Mouse (Mus musculus): ENCODE results near the gene Ankrd11.

Ankrd11 gene

GRCm38 (mm10) chr8:123040110-123040650 lies 1.9 kb downstream of the Ankrd11 start:
- in situ Hi-C loops (cut with MboI, MseI) = no loop called here

- in situ Hi-C loops (cut with MboI, MseI) = no loop called here
These were observed 2.5 kb downstream of the Ankrd11 start for GRCm38 (mm10) chr8:123039376-123040109.

- in situ Hi-C loops (cut with MboI, MseI) = no loop called here
These were observed 3.7 kb downstream of the Ankrd11 start for GRCm38 (mm10) chr8:123038351-123038750.

- in situ Hi-C loops (cut with MboI, MseI) = no loop called here
These were observed 4.6 kb downstream of the Ankrd11 start for GRCm38 (mm10) chr8:123037487-123037886.

- in situ Hi-C loops (cut with MboI, MseI) = no loop called here
These were observed 5.1 kb downstream of the Ankrd11 start for GRCm38 (mm10) chr8:123036956-123037355.

GRCm38 (mm10) chr8:123034171-123034570 lies 7.9 kb downstream of the Ankrd11 start:
- in situ Hi-C loops (cut with MboI, MseI) = loop anchor here (5.0 kb wide), 1 partner anchor 52 kb away; no protein-coding TSS in a partner anchor

- in situ Hi-C loops (cut with MboI, MseI) = loop anchor here (5.0 kb wide), 1 partner anchor 51 kb away; no protein-coding TSS in a partner anchor
These were observed 8.6 kb downstream of the Ankrd11 start for GRCm38 (mm10) chr8:123033431-123033830.

- in situ Hi-C loops (cut with MboI, MseI) = loop anchor here (5.0 kb wide), 1 partner anchor 50 kb away; no protein-coding TSS in a partner anchor
These were observed 9.3 kb downstream of the Ankrd11 start for GRCm38 (mm10) chr8:123032730-123033129.

GRCm38 (mm10) chr8:123031321-123031978 lies 10.6 kb downstream of the Ankrd11 start:
- in situ Hi-C loops (cut with MboI, MseI) = loop anchor here (5.0 kb wide), 1 partner anchor 49 kb away; no protein-coding TSS in a partner anchor

- in situ Hi-C loops (cut with MboI, MseI) = loop anchor here (5.0 kb wide), 1 partner anchor 48 kb away; no protein-coding TSS in a partner anchor
These were observed 12.0 kb downstream of the Ankrd11 start for GRCm38 (mm10) chr8:123030091-123030490.

- in situ Hi-C loops (cut with MboI, MseI) = no loop called here
These were observed 14.3 kb downstream of the Ankrd11 start for GRCm38 (mm10) chr8:123027786-123028185.

- in situ Hi-C loops (cut with MboI, MseI) = no loop called here
These were observed 16.1 kb downstream of the Ankrd11 start for GRCm38 (mm10) chr8:123025951-123026351.

GRCm38 (mm10) chr8:123024226-123024625 lies 17.9 kb downstream of the Ankrd11 start:
- in situ Hi-C loops (cut with MboI, MseI) = loop anchor here (5.0 kb wide), 1 partner anchor 107 kb away; no protein-coding TSS in a partner anchor

GRCm38 (mm10) chr8:123022727-123023126 lies 19.4 kb downstream of the Ankrd11 start:
- in situ Hi-C loops (cut with MboI, MseI) = loop anchor here (5.0 kb wide), 1 partner anchor 105 kb away; no protein-coding TSS in a partner anchor

GRCm38 (mm10) chr8:123021259-123021658 lies 20.8 kb downstream of the Ankrd11 start:
- in situ Hi-C loops (cut with MboI, MseI) = loop anchor here (5.0 kb wide), 1 partner anchor 104 kb away; no protein-coding TSS in a partner anchor

- in situ Hi-C loops (cut with MboI, MseI) = loop anchor here (5.0 kb wide), 1 partner anchor 104 kb away; no protein-coding TSS in a partner anchor
These were observed 21.2 kb downstream of the Ankrd11 start for GRCm38 (mm10) chr8:123020859-123021258.

- in situ Hi-C loops (cut with MboI, MseI) = loop anchor here (5.0 kb wide), 1 partner anchor 103 kb away; no protein-coding TSS in a partner anchor
These were observed 22.0 kb downstream of the Ankrd11 start for GRCm38 (mm10) chr8:123020084-123020483.

- in situ Hi-C loops (cut with MboI, MseI) = no loop called here
These were observed 23.5 kb downstream of the Ankrd11 start for GRCm38 (mm10) chr8:123018484-123019164.

- in situ Hi-C loops (cut with MboI, MseI) = no loop called here
These were observed 24.9 kb downstream of the Ankrd11 start for GRCm38 (mm10) chr8:123017143-123017542.

- in situ Hi-C loops (cut with MboI, MseI) = no loop called here
These were observed 27.0 kb downstream of the Ankrd11 start for GRCm38 (mm10) chr8:123015074-123015473.

- in situ Hi-C loops (cut with MboI, MseI) = no loop called here
These were observed 27.6 kb downstream of the Ankrd11 start for GRCm38 (mm10) chr8:123014429-123014828.

Data from regulatory T cell (primary cell).